Mouse (Mus musculus) kidney, adult 2 months (tissue): Measurements from ENCODE around the gene Tpt1.

Experiments used
- CTCF ChIP-seq: fragments of 200-500 bp; conservative IDR thresholded peaks from 2 replicates; pipeline ENCODE4 v1.5.1; 2011; ENCODE audit warnings: low read depth, mild to moderate bottlenecking, control low read depth, low read length, moderate library complexity, mixed read lengths; ENCODE audit not compliant: insufficient read depth, insufficient read length
- POLR2A ChIP-seq: fragments of 200-500 bp; IDR thresholded peaks from one replicate; pipeline ENCODE4 v1.6.1; 2011; ENCODE audit warnings: low read depth, low read length, control low read depth

DNA sequence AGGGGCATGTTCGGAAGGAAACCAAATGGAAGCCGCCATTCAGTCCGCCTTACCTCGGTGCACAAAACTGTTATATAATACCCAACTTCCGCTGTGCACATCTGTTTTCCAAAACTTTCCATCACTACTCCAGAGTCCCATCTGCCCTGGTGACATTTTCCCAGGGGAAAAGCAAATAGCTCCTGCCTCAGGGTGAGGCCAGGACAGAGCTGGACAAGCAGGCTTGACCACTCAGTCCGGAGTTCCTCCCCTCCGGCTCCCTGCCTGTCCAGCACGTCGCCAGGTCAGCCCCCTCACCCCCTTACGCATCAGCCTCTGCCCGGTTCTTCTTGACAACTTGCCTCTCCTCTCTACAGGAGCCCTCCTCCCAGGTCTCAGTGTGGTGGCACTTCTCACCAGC, 16.7 kb upstream of the Tpt1 start:
- no peak for TF ChIP-seq CTCF
- no peak for TF ChIP-seq POLR2A
